Mouse (Mus musculus): ENCODE measurements around the gene Dnajc22. TPM values are rescaled to one million over a fixed set of nuclear protein-coding genes. Genes with fewer than 3 reads are reported as not detected.

The Dnajc22 gene
- total RNA-seq, 2 experiments from 2014 or later = not detected

Other genes with a start within 250 kb of the Dnajc22 start
- gene Kmt2d, start 222.0 kb upstream of the Dnajc22 start, total RNA-seq (2015; ENCODE audit: low replicate concordance) = 29.2 and 52.4 TPM in 2 replicates
- gene Kmt2d, start 222.0 kb upstream of the Dnajc22 start, total RNA-seq (2017; ENCODE audit: low replicate concordance) = 69.3 and 96.1 TPM in 2 replicates
- 2.2 and 5.9 TPM in 2 replicates for gene Rhebl1, start 198.6 kb upstream of the Dnajc22 start, total RNA-seq (2015; ENCODE audit: low replicate concordance)
- gene Rhebl1, start 198.6 kb upstream of the Dnajc22 start, total RNA-seq (2017; ENCODE audit: low replicate concordance) = not detected in 2 replicates
- not detected in 2 replicates for gene Dhh, start 194.6 kb upstream of the Dnajc22 start, total RNA-seq (2015; ENCODE audit: low replicate concordance)
- gene Dhh, start 194.6 kb upstream of the Dnajc22 start, total RNA-seq (2017; ENCODE audit: low replicate concordance) = not detected in 2 replicates
- 7.9 and 15.1 TPM in 2 replicates for gene Lmbr1l, start 174.9 kb upstream of the Dnajc22 start, total RNA-seq (2015; ENCODE audit: low replicate concordance)
- gene Lmbr1l, start 174.9 kb upstream of the Dnajc22 start, total RNA-seq (2017; ENCODE audit: low replicate concordance) = 9.0 and 12.1 TPM in 2 replicates
- 2,503 and 2,754 TPM in 2 replicates for gene Tuba1b, start 158.6 kb upstream of the Dnajc22 start, total RNA-seq (2015; ENCODE audit: low replicate concordance)
- gene Tuba1b, start 158.6 kb upstream of the Dnajc22 start, total RNA-seq (2017; ENCODE audit: low replicate concordance) = 632 and 670 TPM in 2 replicates
- gene Gm49450, start 139.6 kb upstream of the Dnajc22 start, total RNA-seq (2015; ENCODE audit: low replicate concordance) = not detected in 2 replicates
- not detected in 2 replicates for gene Gm49450, start 139.6 kb upstream of the Dnajc22 start, total RNA-seq (2017; ENCODE audit: low replicate concordance)
- gene Tuba1a, start 139.5 kb upstream of the Dnajc22 start, total RNA-seq (2015; ENCODE audit: low replicate concordance) = 6.5 and 38.1 TPM in 2 replicates
- 5.9 and 9.6 TPM in 2 replicates for gene Tuba1a, start 139.5 kb upstream of the Dnajc22 start, total RNA-seq (2017; ENCODE audit: low replicate concordance)
- 637 and 660 TPM in 2 replicates for gene Tuba1c, start 63.3 kb upstream of the Dnajc22 start, total RNA-seq (2015; ENCODE audit: low replicate concordance)
- 271 and 335 TPM in 2 replicates for gene Tuba1c, start 63.3 kb upstream of the Dnajc22 start, total RNA-seq (2017; ENCODE audit: low replicate concordance)
- not detected in 2 replicates for gene Prph, start 38.0 kb upstream of the Dnajc22 start, total RNA-seq (2015; ENCODE audit: low replicate concordance)
- gene Prph, start 38.0 kb upstream of the Dnajc22 start, total RNA-seq (2017; ENCODE audit: low replicate concordance) = not detected in 2 replicates
- gene Troap, start 18.6 kb upstream of the Dnajc22 start, total RNA-seq (2015; ENCODE audit: low replicate concordance) = 152 and 157 TPM in 2 replicates
- 126 and 180 TPM in 2 replicates for gene Troap, start 18.6 kb upstream of the Dnajc22 start, total RNA-seq (2017; ENCODE audit: low replicate concordance)
- not detected in 2 replicates for gene C1ql4, start 5.4 kb upstream of the Dnajc22 start, total RNA-seq (2015; ENCODE audit: low replicate concordance)
- not detected in 2 replicates for gene C1ql4, start 5.4 kb upstream of the Dnajc22 start, total RNA-seq (2017; ENCODE audit: low replicate concordance)
- gene Spats2, start 32.7 kb downstream of the Dnajc22 start, total RNA-seq (2015; ENCODE audit: low replicate concordance) = not detected in 2 replicates
- gene Spats2, start 32.7 kb downstream of the Dnajc22 start, total RNA-seq (2017; ENCODE audit: low replicate concordance) = 0.51 TPM in 1 of 2 replicates, not detected in the other
- not detected in 2 replicates for gene Kcnh3, start 131.7 kb downstream of the Dnajc22 start, total RNA-seq (2015; ENCODE audit: low replicate concordance)
- gene Kcnh3, start 131.7 kb downstream of the Dnajc22 start, total RNA-seq (2017; ENCODE audit: low replicate concordance) = not detected in 2 replicates
- 18.4 and 26.4 TPM in 2 replicates for gene Mcrs1, start 158.8 kb downstream of the Dnajc22 start, total RNA-seq (2015; ENCODE audit: low replicate concordance)
- 13.4 and 15.5 TPM in 2 replicates for gene Mcrs1, start 158.8 kb downstream of the Dnajc22 start, total RNA-seq (2017; ENCODE audit: low replicate concordance)
- gene Prpf40b, start 201.9 kb downstream of the Dnajc22 start, total RNA-seq (2015; ENCODE audit: low replicate concordance) = 4.0 TPM in 1 of 2 replicates, not detected in the other
- gene Prpf40b, start 201.9 kb downstream of the Dnajc22 start, total RNA-seq (2017; ENCODE audit: low replicate concordance) = 1.0 TPM in 1 of 2 replicates, not detected in the other
- gene Fam186b, start 202.7 kb downstream of the Dnajc22 start, total RNA-seq (2015; ENCODE audit: low replicate concordance) = not detected in 2 replicates
- not detected in 2 replicates for gene Fam186b, start 202.7 kb downstream of the Dnajc22 start, total RNA-seq (2017; ENCODE audit: low replicate concordance)